Mouse (Mus musculus) CD4-positive, CD25-positive, alpha-beta regulatory T cell (primary cell): ENCODE measurements around the gene Ints14. TPM values are rescaled to one million over a fixed set of nuclear protein-coding genes. Genes with fewer than 3 reads are reported as not detected.

Experiments
- polyA plus RNA-seq: library from polyadenylated mRNA; unstranded; fragments of 100-300 nt; shearing (Covaris generic); gene quantifications from one replicate; pipeline ENCODE4 v1.2.1, GENCODE M21; 2017

The Ints14 gene
- polyA plus RNA-seq = 46.5 TPM

GRCm38 (mm10) chr9:64960117-64960977 lies at the start of gene Ints14:
TSS of gene Ints14 (plus strand) at chr9:64960905.

GRCm38 (mm10) chr9:64951161-64951657 lies 9.5 kb upstream of the Ints14 start, which contains the start of gene Slc24a1:
TSS of gene Slc24a1 (minus strand) at chr9:64951607.

DNA sequence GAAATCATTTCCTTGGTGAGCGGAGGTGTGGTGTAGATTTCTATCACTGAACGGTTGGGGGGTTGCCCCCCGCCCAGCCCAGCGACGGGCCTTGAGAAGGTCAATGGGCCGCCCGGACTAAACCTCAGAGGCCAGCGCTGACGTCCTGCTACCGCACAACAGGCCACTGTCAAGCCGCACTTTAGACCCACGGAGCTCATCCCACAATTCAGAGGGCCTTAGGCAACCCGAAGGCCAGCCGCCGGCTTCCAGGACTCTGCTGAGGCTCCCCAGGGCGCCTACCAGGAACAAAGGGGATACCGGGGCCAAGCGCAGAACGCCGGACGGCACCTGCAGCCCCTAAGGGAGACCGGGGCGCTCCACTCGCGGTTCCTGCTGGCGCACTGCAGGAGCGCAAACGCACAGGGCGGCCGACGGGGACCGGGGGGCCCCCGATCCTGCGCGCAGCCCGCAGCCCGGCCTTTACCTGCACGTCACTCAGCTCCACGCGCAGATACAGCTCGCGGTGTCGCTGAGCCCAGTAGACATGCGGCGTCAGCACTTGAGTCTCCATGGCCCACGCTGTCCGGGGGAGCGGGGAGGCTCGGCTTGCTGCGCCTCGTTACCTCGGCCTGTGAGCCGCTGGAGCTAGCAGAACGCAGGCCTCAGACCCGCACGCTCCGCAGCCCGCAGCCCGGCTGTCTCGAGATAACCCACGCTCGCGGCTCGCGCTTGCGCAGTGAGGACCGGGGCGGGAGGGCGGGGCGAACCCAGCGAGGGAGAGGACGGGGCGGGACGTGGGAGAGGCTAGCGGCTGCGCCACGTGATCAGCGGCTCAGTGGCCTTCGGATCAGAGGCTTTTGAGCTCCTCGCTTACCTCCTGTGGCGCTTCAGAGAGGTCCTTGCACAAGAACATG lies 60.5 kb downstream of the Ints14 start, which contains the start of gene Hacd3:
TSS of gene Hacd3 (minus strand) at position 703 of the 896 bp plus-strand sequence.

GRCm38 (mm10) chr9:65032269-65033108 lies 71.8 kb downstream of the Ints14 start, which contains the start of gene Dpp8:
TSS of gene Dpp8 (plus strand) at chr9:65032414.

Other genes starting within 250 kb of the Ints14 start
- 269 TPM for gene Rab11a, start 223.1 kb upstream of the Ints14 start, polyA plus RNA-seq
- gene Dennd4a, start 149.6 kb upstream of the Ints14 start, polyA plus RNA-seq = 24.4 TPM
- gene Slc24a1, start 9.3 kb upstream of the Ints14 start, polyA plus RNA-seq = 0.12 TPM
- 118 TPM for gene Hacd3, start 60.8 kb downstream of the Ints14 start, polyA plus RNA-seq
- gene Dpp8, start 71.5 kb downstream of the Ints14 start, polyA plus RNA-seq = 69.8 TPM
- 0.19 TPM for gene Igdcc4, start 140.6 kb downstream of the Ints14 start, polyA plus RNA-seq
- gene Igdcc3, start 180.3 kb downstream of the Ints14 start, polyA plus RNA-seq = 0.06 TPM
- gene Parp16, start 234.4 kb downstream of the Ints14 start, polyA plus RNA-seq = 10.5 TPM